Mouse (Mus musculus): Measurements from ENCODE around the gene Dnajc8.

Gene Dnajc8

GRCm38 (mm10) chr4:132583781-132584180, 48.4 kb downstream of the Dnajc8 start:
- TF ChIP-seq GATA4 (IDR thresholded peaks at IDR 0.05; ENCODE audit: insufficient replicate concordance, low read length): no peak

GRCm38 (mm10) chr4:132584975-132585374, 49.6 kb downstream of the Dnajc8 start:
- TF ChIP-seq GATA4 (IDR thresholded peaks at IDR 0.05; ENCODE audit: insufficient replicate concordance, low read length): no peak

GRCm38 (mm10) chr4:132586282-132586681, 50.9 kb downstream of the Dnajc8 start:
- TF ChIP-seq GATA4 (IDR thresholded peaks at IDR 0.05; ENCODE audit: insufficient replicate concordance, low read length): no peak

- no peak for TF ChIP-seq GATA4 (IDR thresholded peaks at IDR 0.05; ENCODE audit: insufficient replicate concordance, low read length)
Measured at GRCm38 (mm10) chr4:132588512-132588911, 53.2 kb downstream of the Dnajc8 start.

GRCm38 (mm10) chr4:132590642-132591041, 55.3 kb downstream of the Dnajc8 start:
- TF ChIP-seq GATA4 (IDR thresholded peaks at IDR 0.05; ENCODE audit: insufficient replicate concordance, low read length): no peak

- no peak for TF ChIP-seq GATA4 (IDR thresholded peaks at IDR 0.05; ENCODE audit: insufficient replicate concordance, low read length)
Measured at GRCm38 (mm10) chr4:132592958-132593357, 57.6 kb downstream of the Dnajc8 start.

- no peak for TF ChIP-seq GATA4 (IDR thresholded peaks at IDR 0.05; ENCODE audit: insufficient replicate concordance, low read length)
Measured at GRCm38 (mm10) chr4:132594191-132594590, 58.8 kb downstream of the Dnajc8 start.

- TF ChIP-seq GATA4 (IDR thresholded peaks at IDR 0.05; ENCODE audit: insufficient replicate concordance, low read length): no peak
Measured at GRCm38 (mm10) chr4:132598861-132599260, 63.5 kb downstream of the Dnajc8 start.

GRCm38 (mm10) chr4:132599764-132600163, 64.4 kb downstream of the Dnajc8 start:
- TF ChIP-seq GATA4 (IDR thresholded peaks at IDR 0.05; ENCODE audit: insufficient replicate concordance, low read length): no peak; the same call in 1 of the 2 replicates

GRCm38 (mm10) chr4:132600465-132600864, 65.1 kb downstream of the Dnajc8 start:
- TF ChIP-seq GATA4 (IDR thresholded peaks at IDR 0.05; ENCODE audit: insufficient replicate concordance, low read length): no peak
